Comparison of ENCODE assay signal across 10 mouse cellular contexts in genomic region chr6:140547203-140547944, GRCm38 (mm10).
A peak's percentile ranks its signal among the peaks of the same experiment; 100 is the strongest.
DNase-seq lines count a peak whose midpoint lies in the region; ATAC-seq lines count a peak whose summit lies in the region.
"Had no signal": no experiment of that assay in that cellular context is flagged by ENCODE, and none has a peak within 500 bp of the region (broad histone marks: within the 10 kb centered on the region; RNA-seq: fewer than 3 reads in every experiment).

No protein-coding gene starts in this region.

- H3K4me2 ChIP-seq in heart, embryonic 14.5 days (ENCODE audit: low read length): peak overlapping the region; percentile 55
- no peak overlapping the region for H3K4me2 ChIP-seq in embryonic facial prominence, embryonic 15.5 days (replicated peaks)
- no peak overlapping the region for H3K4me2 ChIP-seq in midbrain, embryonic 13.5 days (replicated peaks)

- peaks cover 22 to 37% of the 10 kb centered on the region in 2 experiments for H3K4me1 ChIP-seq in heart, embryonic 14.5 days (ENCODE audit: control insufficient read depth in 2 of 2, insufficient read depth in 2 of 2, low read length in 2 of 2)
- H3K4me1 ChIP-seq in embryonic facial prominence, embryonic 15.5 days: peaks cover 20% of the 10 kb centered on the region; the same call in 1 of the 2 replicates
- H3K4me1 ChIP-seq in midbrain, embryonic 13.5 days (replicated peaks): peaks cover 17% of the 10 kb centered on the region

- intact Hi-C loops in heart, postnatal 25 days (cut with DNase I): no loop called here

- peak overlapping the region; percentile 57 for H3K9ac ChIP-seq in heart, embryonic 14.5 days (ENCODE audit: low read length)
- H3K9ac ChIP-seq in embryonic facial prominence, embryonic 15.5 days: no peak overlapping the region
- H3K9ac ChIP-seq in midbrain, embryonic 13.5 days (replicated peaks): no peak overlapping the region
- H3K9ac ChIP-seq: liver, embryonic 14.5 days had no signal

- H3K4me3 ChIP-seq in heart, embryonic 14.5 days (ENCODE audit: control insufficient read depth in 1 of 2, insufficient read depth in 1 of 2, low read depth in 1 of 2, low read length in 2 of 2): no peak overlapping the region
- no peak overlapping the region for H3K4me3 ChIP-seq in embryonic facial prominence, embryonic 15.5 days (replicated peaks)
- no peak overlapping the region for H3K4me3 ChIP-seq in midbrain, embryonic 13.5 days (replicated peaks)

- no peaks in the 10 kb centered on the region for H3K9me3 ChIP-seq in heart, embryonic 14.5 days (ENCODE audit: control insufficient read depth, low read length)
- H3K9me3 ChIP-seq in embryonic facial prominence, embryonic 15.5 days (replicated peaks): no peaks in the 10 kb centered on the region
- no peaks in the 10 kb centered on the region for H3K9me3 ChIP-seq in midbrain, embryonic 13.5 days

- H3K36me3 ChIP-seq in heart, embryonic 14.5 days (ENCODE audit: control insufficient read depth, insufficient read depth, low read length): peaks cover 44% of the 10 kb centered on the region
- H3K36me3 ChIP-seq in embryonic facial prominence, embryonic 15.5 days: peaks cover 44% of the 10 kb centered on the region
- H3K36me3 ChIP-seq in midbrain, embryonic 13.5 days: peaks cover 63% of the 10 kb centered on the region

- no peaks in the 10 kb centered on the region for H3K27me3 ChIP-seq in heart, embryonic 14.5 days (ENCODE audit: control insufficient read depth, insufficient read depth, low read length)
- no peaks in the 10 kb centered on the region for H3K27me3 ChIP-seq in embryonic facial prominence, embryonic 15.5 days
- no peaks in the 10 kb centered on the region for H3K27me3 ChIP-seq in midbrain, embryonic 13.5 days

- peak overlapping the region; percentile 42 to 82; a peak in 3 of 4 replicates for H3K27ac ChIP-seq in heart, embryonic 14.5 days (replicated peaks in 1 of 2; ENCODE audit: control insufficient read depth in 1 of 2, insufficient read depth in 1 of 2, low read depth in 2 of 2, low read length in 2 of 2)
- 0 out of 2 replicates have a peak overlapping the region, but pooled peaks have one; percentile 34 for H3K27ac ChIP-seq in embryonic facial prominence, embryonic 15.5 days (replicated peaks)
- peak overlapping the region; percentile 2; the same call in 1 of the 2 replicates for H3K27ac ChIP-seq in midbrain, embryonic 13.5 days
- H3K27ac ChIP-seq: liver, embryonic 14.5 days had no signal

- DNase-seq in heart, postnatal 25 days (ENCODE audit: low spot score): no peak
- peak; percentile 41 for DNase-seq in R1 (ENCODE audit: low read depth, low spot score)
- no peak for DNase-seq in T-cell, adult 2 months (ENCODE audit: low spot score)
- no peak for DNase-seq in cerebellum, adult 11 months
- DNase-seq in lung, postnatal 36 days: no peak
- DNase-seq: spleen, adult 18-20 months had no signal

- ATAC-seq in heart, embryonic 14.5 days (ENCODE audit: insufficient number of reproducible peaks, insufficient read depth, low FRiP score, low read depth): no peak
- ATAC-seq in embryonic facial prominence, embryonic 15.5 days (ENCODE audit: insufficient number of reproducible peaks, low FRiP score, low TSS enrichment, low read depth): no peak
- peak; percentile 77 for ATAC-seq in midbrain, embryonic 13.5 days

- WGBS in heart, embryonic 14.5 days: 45% methylated on average over 11 of the region's 11 CpGs
- WGBS in embryonic facial prominence, embryonic 15.5 days: 56% methylated on average over 11 of the region's 11 CpGs
- WGBS in midbrain, embryonic 13.5 days: 77% methylated on average over 11 of the region's 11 CpGs

Comparison
In these comparisons a context has a peak if more than half of its experiments do, and no peak if none do; other contexts are left out.
1. H3K27ac ChIP-seq: peak in every context shown above with its lines; median percentile 62 in heart, embryonic 14.5 days; 34 in embryonic facial prominence, embryonic 15.5 days; 2 in midbrain, embryonic 13.5 days.